8 mouse cellular contexts compared by ENCODE assay signal in the genomic region with DNA sequence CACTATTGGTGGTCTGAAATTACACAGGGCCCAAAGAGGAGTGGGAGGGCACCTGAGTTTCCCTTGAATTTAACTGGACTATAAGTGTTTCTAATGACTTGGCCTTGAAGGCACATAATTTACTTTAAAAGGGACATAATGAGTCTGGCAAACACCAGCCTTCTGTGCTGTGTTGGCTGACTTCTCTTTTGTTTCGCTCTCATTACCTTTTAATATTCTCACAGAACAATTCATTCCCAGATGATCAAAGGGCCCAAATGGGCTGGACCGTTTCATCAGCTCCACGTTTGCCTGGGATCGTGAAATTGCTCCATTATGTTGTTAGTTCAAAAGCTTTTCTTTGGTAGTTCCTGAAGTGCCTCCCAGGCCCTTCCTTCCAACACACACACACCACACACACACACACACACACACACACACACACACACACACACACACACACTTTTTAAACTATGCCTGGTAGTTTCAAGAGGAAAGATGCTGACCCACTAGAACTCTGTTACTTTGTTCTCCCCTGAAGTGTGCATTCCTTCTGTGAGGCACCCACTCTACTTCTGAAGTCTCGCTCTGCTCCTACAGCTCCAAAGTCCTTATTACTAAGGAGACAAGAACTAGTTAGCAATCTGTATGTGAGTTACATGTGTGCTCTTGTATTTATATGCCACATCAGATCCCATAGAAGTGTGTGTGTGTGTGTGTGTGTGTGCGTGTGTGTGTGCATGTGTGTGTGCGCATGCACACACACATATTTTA. TPM values are rescaled to one million over a fixed set of nuclear protein-coding genes. Genes with fewer than 3 reads are reported as not detected.
DNase-seq lines count a peak whose midpoint lies in the region; ATAC-seq and TF ChIP-seq lines count a peak whose summit lies in the region.

No protein-coding gene starts in this region.

- no peak for TF ChIP-seq CTCF in cerebellum, adult 2 months (IDR thresholded peaks at IDR 0.05; ENCODE audit: borderline replicate concordance, insufficient read depth, low read depth, low read length)
- no peak for TF ChIP-seq CTCF in lung, postnatal 0 days (IDR thresholded peaks at IDR 0.05)

- no peak for TF ChIP-seq POLR2A in cerebellum, adult 2 months (IDR thresholded peaks at IDR 0.05; ENCODE audit: borderline replicate concordance, insufficient read depth, low read length)

- H3K27ac ChIP-seq in cerebellum, adult 2 months (ENCODE audit: insufficient read depth, low read length): no peak overlapping the region
- no peak overlapping the region for H3K27ac ChIP-seq in lung, postnatal 0 days (ENCODE audit: low read length)
- peak overlapping the region; percentile 97 for H3K27ac ChIP-seq in limb, embryonic 12.5 days

- no peak overlapping the region for H3K4me2 ChIP-seq in lung, postnatal 0 days (replicated peaks; ENCODE audit: low read depth, low read length)
- peak overlapping the region; percentile 72 for H3K4me2 ChIP-seq in limb, embryonic 12.5 days

- 69% methylated on average over 7 of the region's 7 CpGs for WGBS in cerebellum, adult 2 months
- WGBS in lung, postnatal 0 days: 51% methylated on average over 7 of the region's 7 CpGs
- WGBS in limb, embryonic 12.5 days: 18% methylated on average over 7 of the region's 7 CpGs

- TF ChIP-seq EP300 in lung, postnatal 0 days (IDR thresholded peaks at IDR 0.05): no peak

- H3K36me3 ChIP-seq in lung, postnatal 0 days (ENCODE audit: insufficient read depth, low read length): no peaks in the 10 kb centered on the region
- H3K36me3 ChIP-seq in limb, embryonic 12.5 days: peaks cover 25% of the 10 kb centered on the region

- H3K4me1 ChIP-seq in cerebellum, adult 2 months (ENCODE audit: control insufficient read depth, insufficient read depth, low read length): no peaks in the 10 kb centered on the region; the same call in 1 of the 2 replicates
- H3K4me1 ChIP-seq in lung, postnatal 0 days (ENCODE audit: insufficient read depth, low read depth, low read length): peaks cover 5% of the 10 kb centered on the region; the same call in 1 of the 2 replicates
- peaks cover 22% of the 10 kb centered on the region for H3K4me1 ChIP-seq in limb, embryonic 12.5 days (replicated peaks)

- ATAC-seq in lung, postnatal 0 days: peak; percentile 79
- no peak for ATAC-seq in limb, embryonic 12.5 days (ENCODE audit: insufficient number of reproducible peaks, insufficient read depth, low FRiP score, low TSS enrichment, low read depth)
- no peak for ATAC-seq in erythroblast, adult 5-6 weeks (replicated peaks; ENCODE audit: low FRiP score, poor library complexity, severe bottlenecking)

- H3K27me3 ChIP-seq in cerebellum, adult 2 months (ENCODE audit: control insufficient read depth, insufficient read depth, low read length): no peaks in the 10 kb centered on the region
- H3K27me3 ChIP-seq in lung, postnatal 0 days (replicated peaks; ENCODE audit: insufficient read depth, low read length): no peaks in the 10 kb centered on the region
- H3K27me3 ChIP-seq in limb, embryonic 12.5 days: no peaks in the 10 kb centered on the region

- DNase-seq in cerebellum, adult 2 months: no peak
- no peak for DNase-seq in cerebellum, adult 8-10 months
- peak; percentile 43 for DNase-seq in lung, postnatal 0 days (ENCODE audit: low spot score)
- DNase-seq in lung, postnatal 25 days (ENCODE audit: low spot score): no peak
- DNase-seq in frontal cortex, postnatal 14 days (ENCODE audit: low spot score in 2 of 2): no peak
- no peak for DNase-seq in cerebellum, postnatal 36 days

- H3K9ac ChIP-seq in lung, postnatal 0 days (replicated peaks; ENCODE audit: low read depth): no peak overlapping the region
- peak overlapping the region; percentile 88 for H3K9ac ChIP-seq in limb, embryonic 12.5 days (replicated peaks)

- H3K9me3 ChIP-seq in lung, postnatal 0 days (ENCODE audit: low read length): no peaks in the 10 kb centered on the region
- H3K9me3 ChIP-seq in limb, embryonic 12.5 days: no peaks in the 10 kb centered on the region

- peak overlapping the region; percentile 1 for H3K4me3 ChIP-seq in cerebellum, adult 2 months (replicated peaks; ENCODE audit: insufficient read depth, low read depth, low read length)
- no peak overlapping the region for H3K4me3 ChIP-seq in lung, postnatal 0 days (ENCODE audit: low read depth, low read length)
- H3K4me3 ChIP-seq in limb, embryonic 12.5 days (replicated peaks): peak overlapping the region; percentile 64

RNA-seq across cellular contexts. Expression of gene Ptn, which starts 1.5 kb away (rescaled TPM):
- polyA plus RNA-seq in cerebellum, adult 2 months (2012; rRNA removed): 195 and 216 TPM in 2 replicates
- polyA plus RNA-seq in lung, postnatal 0 days (2015; fragmentation: Nextera tagmentation; extraction: Ambion mirVana): 15.6 and 17.5 TPM in 2 replicates
- 395 and 421 TPM in 2 replicates for polyA plus RNA-seq in limb, embryonic 12.5 days (2016; fragmentation: Nextera tagmentation; extraction: Ambion mirVana)
- total RNA-seq in erythroblast, adult 5-6 weeks (2015; ENCODE audit: low replicate concordance): not detected in 2 replicates
- not detected in 2 replicates for total RNA-seq in erythroblast, adult 5-6 weeks (2017; ENCODE audit: low replicate concordance)

Comparison
In these comparisons a context has a peak if more than half of its experiments do, and no peak if none do; other contexts are left out.
1. RNA of gene Ptn, which starts 1.5 kb away (polyA plus RNA-seq): 395 to 421 TPM in limb, embryonic 12.5 days and 195 to 216 TPM in cerebellum, adult 2 months; 15.6 to 17.5 TPM in lung, postnatal 0 days; every median in the first group is over 10 times any median in the second.